12 mouse cellular contexts compared by ENCODE assay signal in the genomic region with DNA sequence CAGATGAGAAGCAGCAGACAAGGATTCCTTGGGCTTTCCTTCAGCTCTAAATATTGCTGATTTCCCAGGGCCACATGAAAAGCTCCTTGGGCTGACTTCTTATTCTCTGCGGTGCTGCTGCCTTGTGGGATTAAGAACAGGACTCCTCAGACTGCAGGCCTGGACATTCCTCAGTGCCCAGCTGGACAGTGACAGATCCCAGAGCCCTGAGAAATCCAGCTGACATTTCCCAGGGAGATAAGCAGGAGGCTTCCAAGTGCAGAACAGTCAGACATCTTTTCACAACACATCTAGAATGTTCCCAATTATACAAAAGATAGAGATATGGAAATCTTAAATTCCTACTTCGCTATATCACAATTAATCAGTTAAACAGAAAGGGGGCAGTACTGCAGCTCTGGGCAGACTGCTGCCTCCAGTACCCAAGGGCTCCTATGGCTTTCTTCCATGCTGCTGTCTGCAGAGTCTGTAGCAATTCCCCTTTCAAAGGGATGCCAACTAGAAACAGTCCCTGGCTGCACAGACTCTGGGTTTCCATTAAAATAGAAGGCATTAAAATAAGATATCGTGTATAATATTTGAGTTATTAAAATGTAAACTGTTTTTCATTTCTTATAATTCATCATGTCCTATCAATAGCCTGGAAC.
DNase-seq lines count a peak whose midpoint lies in the region; ATAC-seq and TF ChIP-seq lines count a peak whose summit lies in the region.
"Had no signal": no experiment of that assay in that cellular context is flagged by ENCODE, and none has a peak within 500 bp of the region (broad histone marks: within the 10 kb centered on the region; RNA-seq: fewer than 3 reads in every experiment).

No protein-coding gene starts in this region.

- H3K4me2 ChIP-seq in neural tube, embryonic 15.5 days, result no peak overlapping the region
- H3K4me2 ChIP-seq in heart, embryonic 15.5 days, result no peak overlapping the region
- H3K4me2 ChIP-seq in stomach, postnatal 0 days (replicated peaks; ENCODE audit: low read depth), result no peak overlapping the region
- H3K4me2 ChIP-seq in midbrain, embryonic 14.5 days (ENCODE audit: low read length), result no peak overlapping the region
- H3K4me2 ChIP-seq: hindbrain, embryonic 15.5 days had no signal

- WGBS in neural tube, embryonic 15.5 days, result 82% methylated on average over 3 of the region's 3 CpGs
- WGBS in heart, embryonic 15.5 days, result 23% methylated on average over 3 of the region's 3 CpGs
- 47% methylated on average over 3 of the region's 3 CpGs for WGBS in stomach, postnatal 0 days
- WGBS in midbrain, embryonic 14.5 days, result 66% methylated on average over 3 of the region's 3 CpGs

- no peak overlapping the region for H3K9ac ChIP-seq in neural tube, embryonic 15.5 days (replicated peaks)
- H3K9ac ChIP-seq in heart, embryonic 15.5 days, result no peak overlapping the region
- no peak overlapping the region for H3K9ac ChIP-seq in stomach, postnatal 0 days (ENCODE audit: low read length)
- no peak overlapping the region for H3K9ac ChIP-seq in midbrain, embryonic 14.5 days (replicated peaks; ENCODE audit: low read length)
- H3K9ac ChIP-seq: hindbrain, embryonic 15.5 days had no signal

- no peaks in the 10 kb centered on the region for H3K4me1 ChIP-seq in neural tube, embryonic 15.5 days
- peaks cover 6% of the 10 kb centered on the region for H3K4me1 ChIP-seq in heart, embryonic 15.5 days (replicated peaks)
- no peaks in the 10 kb centered on the region for H3K4me1 ChIP-seq in stomach, postnatal 0 days (replicated peaks; ENCODE audit: control insufficient read depth, insufficient read depth)
- no peaks in the 10 kb centered on the region for H3K4me1 ChIP-seq in midbrain, embryonic 14.5 days (ENCODE audit: control insufficient read depth, insufficient read depth, low read length)
- H3K4me1 ChIP-seq: hindbrain, embryonic 15.5 days had no signal

- no peaks in the 10 kb centered on the region for H3K9me3 ChIP-seq in neural tube, embryonic 15.5 days (replicated peaks)
- no peaks in the 10 kb centered on the region for H3K9me3 ChIP-seq in heart, embryonic 15.5 days (replicated peaks)
- no peaks in the 10 kb centered on the region for H3K9me3 ChIP-seq in stomach, postnatal 0 days (ENCODE audit: control insufficient read depth, low read length)
- H3K9me3 ChIP-seq in midbrain, embryonic 14.5 days (ENCODE audit: control insufficient read depth, low read length), result no peaks in the 10 kb centered on the region
- H3K9me3 ChIP-seq: hindbrain, embryonic 15.5 days had no signal

- DNase-seq in adrenal gland, adult 2 months, result peak; percentile 10
- DNase-seq in adrenal gland, postnatal 36 days, result no peak
- DNase-seq in neural tube, embryonic 10.5 days (ENCODE audit: extremely low spot score, low spot score), result peak; percentile 19
- peak; percentile 14 for DNase-seq in stomach, postnatal 0 days (ENCODE audit: low spot score)
- no peak for DNase-seq in midbrain, embryonic 14.5 days
- DNase-seq in layer of hippocampus, postnatal 36 days, result no peak
- DNase-seq: cerebellum, postnatal 10 days; kidney, postnatal 14 days; spleen, adult 18-20 months had no signal

- no peak for ATAC-seq in neural tube, embryonic 15.5 days (ENCODE audit: low FRiP score)
- ATAC-seq in heart, embryonic 15.5 days (replicated peaks; ENCODE audit: insufficient number of reproducible peaks, insufficient read depth, low FRiP score, low read depth), result peak; percentile 76
- ATAC-seq in stomach, postnatal 0 days (ENCODE audit: low FRiP score, low TSS enrichment), result no peak
- no peak for ATAC-seq in midbrain, embryonic 14.5 days (ENCODE audit: low FRiP score, low TSS enrichment)

- no peak overlapping the region for H3K4me3 ChIP-seq in neural tube, embryonic 15.5 days (replicated peaks)
- no peak overlapping the region for H3K4me3 ChIP-seq in heart, embryonic 15.5 days
- H3K4me3 ChIP-seq in stomach, postnatal 0 days (ENCODE audit: low read depth, low read length), result no peak overlapping the region
- H3K4me3 ChIP-seq in midbrain, embryonic 14.5 days (replicated peaks; ENCODE audit: low read depth, low read length), result no peak overlapping the region
- H3K4me3 ChIP-seq: hindbrain, embryonic 15.5 days had no signal

- TF ChIP-seq CTCF in stomach, postnatal 0 days (IDR thresholded peaks at IDR 0.05; ENCODE audit: low read depth), result peak; percentile 31; the same call in 1 of the 2 replicates

- no peaks in the 10 kb centered on the region for H3K36me3 ChIP-seq in neural tube, embryonic 15.5 days
- H3K36me3 ChIP-seq in heart, embryonic 15.5 days, result no peaks in the 10 kb centered on the region
- H3K36me3 ChIP-seq in stomach, postnatal 0 days (ENCODE audit: control insufficient read depth, insufficient read depth, low read length), result no peaks in the 10 kb centered on the region
- H3K36me3 ChIP-seq in midbrain, embryonic 14.5 days (ENCODE audit: control insufficient read depth, insufficient read depth, low read length), result no peaks in the 10 kb centered on the region
- H3K36me3 ChIP-seq: hindbrain, embryonic 15.5 days had no signal

- no peak overlapping the region for H3K27ac ChIP-seq in neural tube, embryonic 15.5 days (replicated peaks)
- peak overlapping the region; percentile 40; the same call in 1 of the 2 replicates for H3K27ac ChIP-seq in heart, embryonic 15.5 days
- no peak overlapping the region for H3K27ac ChIP-seq in stomach, postnatal 0 days (replicated peaks)
- H3K27ac ChIP-seq in midbrain, embryonic 14.5 days (replicated peaks; ENCODE audit: low read depth, low read length), result no peak overlapping the region
- H3K27ac ChIP-seq: hindbrain, embryonic 15.5 days had no signal

- no peak for TF ChIP-seq EP300 in stomach, postnatal 0 days (optimal IDR thresholded peaks at IDR 0.05)

- no peaks in the 10 kb centered on the region for H3K27me3 ChIP-seq in neural tube, embryonic 15.5 days (replicated peaks)
- H3K27me3 ChIP-seq in heart, embryonic 15.5 days, result no peaks in the 10 kb centered on the region
- no peaks in the 10 kb centered on the region for H3K27me3 ChIP-seq in stomach, postnatal 0 days (ENCODE audit: control insufficient read depth, insufficient read depth, low read length)
- no peaks in the 10 kb centered on the region for H3K27me3 ChIP-seq in midbrain, embryonic 14.5 days (ENCODE audit: control insufficient read depth, insufficient read depth, low read length)
- H3K27me3 ChIP-seq: hindbrain, embryonic 15.5 days had no signal

Comparison
In these comparisons a context has a peak if more than half of its experiments do, and no peak if none do; other contexts are left out.
1. DNase-seq: peak in adrenal gland, adult 2 months (single experiment), neural tube, embryonic 10.5 days (single experiment) and stomach, postnatal 0 days (single experiment); none in adrenal gland, postnatal 36 days (0 of 2), midbrain, embryonic 14.5 days (single experiment) and layer of hippocampus, postnatal 36 days (0 of 2).